In the genomic region with DNA sequence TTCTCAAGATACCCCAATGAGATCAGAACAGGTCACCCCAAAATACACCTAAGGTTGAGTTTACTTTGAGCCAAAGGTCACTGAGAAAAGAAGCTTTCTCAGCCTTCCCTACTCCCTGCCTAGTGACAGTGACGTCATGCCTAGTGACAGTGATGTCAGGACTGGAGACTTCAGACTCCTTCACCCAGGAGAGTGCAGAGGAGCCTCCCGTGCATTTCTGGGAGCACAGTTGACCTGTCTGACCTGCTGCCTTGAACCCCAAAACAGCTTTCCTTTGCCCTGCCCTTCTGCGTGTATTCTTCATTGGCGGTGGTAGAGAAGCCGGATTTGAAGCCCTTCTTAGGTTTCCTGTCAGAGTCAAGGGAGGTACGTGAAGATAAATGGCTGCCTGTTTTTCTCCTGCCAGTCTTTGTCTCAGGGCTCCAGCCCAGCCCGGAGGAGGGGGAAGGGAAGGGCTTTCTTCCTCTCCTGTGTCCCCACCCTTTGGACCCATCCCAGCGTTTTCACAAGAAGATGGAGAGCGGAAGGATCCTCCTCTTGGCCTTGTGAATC, we compare ENCODE assay signal across 11 mouse cellular contexts. TPM values are rescaled to one million over a fixed set of nuclear protein-coding genes. Genes with fewer than 3 reads are reported as not detected.
A peak's percentile ranks its signal among the peaks of the same experiment; 100 is the strongest.
DNase-seq lines count a peak whose midpoint lies in the region; ATAC-seq and TF ChIP-seq lines count a peak whose summit lies in the region.
"Had no signal": no experiment of that assay in that cellular context is flagged by ENCODE, and none has a peak within 500 bp of the region (broad histone marks: within the 10 kb centered on the region; RNA-seq: fewer than 3 reads in every experiment).

No protein-coding gene starts in this region.

- DNase-seq in spleen, adult 2 months (ENCODE audit: low read depth in 1 of 2, low spot score in 2 of 2): no peak
- DNase-seq in spleen, postnatal 14 days (ENCODE audit: low spot score in 2 of 2): no peak
- peak; percentile 99 for DNase-seq in heart, adult 11 months
- DNase-seq in stomach, postnatal 0 days (ENCODE audit: low spot score): no peak
- DNase-seq in hindbrain, postnatal 0 days (ENCODE audit: low spot score): no peak

- H3K4me1 ChIP-seq in spleen, adult 2 months (ENCODE audit: control insufficient read depth, insufficient read depth, insufficient read length): peaks cover 12% of the 10 kb centered on the region; the same call in 1 of the 2 replicates
- H3K4me1 ChIP-seq in kidney, embryonic 16.5 days (ENCODE audit: insufficient read depth, low read length): peaks cover 26% of the 10 kb centered on the region
- H3K4me1 ChIP-seq in stomach, postnatal 0 days (replicated peaks; ENCODE audit: control insufficient read depth, insufficient read depth): peaks cover 9% of the 10 kb centered on the region; the same call in 1 of the 2 replicates
- peaks cover 4% of the 10 kb centered on the region; the same call in 1 of the 2 replicates for H3K4me1 ChIP-seq in intestine, postnatal 0 days (replicated peaks; ENCODE audit: control insufficient read depth, insufficient read depth, low read length)
- peaks cover 35% of the 10 kb centered on the region for H3K4me1 ChIP-seq in hindbrain, embryonic 13.5 days (replicated peaks)
- peaks cover 13% of the 10 kb centered on the region for H3K4me1 ChIP-seq in hindbrain, postnatal 0 days (ENCODE audit: insufficient read depth, low read length)

- H3K27ac ChIP-seq in spleen, adult 2 months (ENCODE audit: insufficient read depth, low read length): peak overlapping the region; percentile 64
- peak overlapping the region; percentile 32 for H3K27ac ChIP-seq in kidney, embryonic 16.5 days (ENCODE audit: low read length)
- H3K27ac ChIP-seq in stomach, postnatal 0 days (replicated peaks): peak overlapping the region; percentile 49; the same call in 1 of the 2 replicates
- H3K27ac ChIP-seq in intestine, postnatal 0 days (ENCODE audit: low read depth, low read length): no peak overlapping the region
- no peak overlapping the region; the same call in 1 of the 2 replicates for H3K27ac ChIP-seq in hindbrain, embryonic 13.5 days
- no peak overlapping the region for H3K27ac ChIP-seq in hindbrain, postnatal 0 days
- H3K27ac ChIP-seq: limb, embryonic 13.5 days had no signal

- 0 out of 2 replicates have a peak, but pooled peaks have one; percentile 10 for ATAC-seq in kidney, embryonic 16.5 days (ENCODE audit: low FRiP score, low TSS enrichment)
- ATAC-seq in stomach, postnatal 0 days (ENCODE audit: low FRiP score, low TSS enrichment): peak; percentile 16; the same call in 1 of the 2 replicates
- ATAC-seq in intestine, postnatal 0 days: no peak
- ATAC-seq in hindbrain, embryonic 13.5 days (ENCODE audit: low FRiP score): no peak
- ATAC-seq in hindbrain, postnatal 0 days: no peak

- H3K4me2 ChIP-seq in kidney, embryonic 16.5 days (replicated peaks; ENCODE audit: low read depth, low read length): no peak overlapping the region
- no peak overlapping the region for H3K4me2 ChIP-seq in stomach, postnatal 0 days (replicated peaks; ENCODE audit: low read depth)
- no peak overlapping the region for H3K4me2 ChIP-seq in intestine, postnatal 0 days (replicated peaks; ENCODE audit: low read depth)
- no peak overlapping the region for H3K4me2 ChIP-seq in hindbrain, embryonic 13.5 days
- no peak overlapping the region for H3K4me2 ChIP-seq in hindbrain, postnatal 0 days (ENCODE audit: low read depth, low read length)
- H3K4me2 ChIP-seq: embryonic facial prominence, embryonic 15.5 days; limb, embryonic 13.5 days had no signal

- H3K9ac ChIP-seq in kidney, embryonic 16.5 days (replicated peaks; ENCODE audit: low read length): no peak overlapping the region
- no peak overlapping the region for H3K9ac ChIP-seq in stomach, postnatal 0 days (ENCODE audit: low read length)
- H3K9ac ChIP-seq in intestine, postnatal 0 days (ENCODE audit: low read depth, low read length): no peak overlapping the region
- H3K9ac ChIP-seq in hindbrain, embryonic 13.5 days: no peak overlapping the region
- no peak overlapping the region for H3K9ac ChIP-seq in hindbrain, postnatal 0 days (replicated peaks; ENCODE audit: low read length)
- H3K9ac ChIP-seq: embryonic facial prominence, embryonic 15.5 days; limb, embryonic 13.5 days had no signal

- TF ChIP-seq EP300 in stomach, postnatal 0 days (optimal IDR thresholded peaks at IDR 0.05): no peak

- no peak overlapping the region for H3K4me3 ChIP-seq in spleen, adult 2 months (ENCODE audit: extremely low read depth, insufficient read depth, insufficient read length)
- H3K4me3 ChIP-seq in kidney, embryonic 16.5 days (ENCODE audit: low read length): no peak overlapping the region
- no peak overlapping the region for H3K4me3 ChIP-seq in stomach, postnatal 0 days (ENCODE audit: low read depth, low read length)
- H3K4me3 ChIP-seq in intestine, postnatal 0 days (ENCODE audit: low read depth, low read length): no peak overlapping the region
- H3K4me3 ChIP-seq in hindbrain, embryonic 13.5 days: no peak overlapping the region
- no peak overlapping the region for H3K4me3 ChIP-seq in hindbrain, postnatal 0 days (ENCODE audit: low read length)
- H3K4me3 ChIP-seq: embryonic facial prominence, embryonic 15.5 days; limb, embryonic 13.5 days had no signal

- H3K27me3 ChIP-seq in spleen, adult 2 months (ENCODE audit: control insufficient read depth, insufficient read depth, low read length): no peaks in the 10 kb centered on the region
- H3K27me3 ChIP-seq in kidney, embryonic 16.5 days (ENCODE audit: insufficient read depth, low read length): no peaks in the 10 kb centered on the region
- no peaks in the 10 kb centered on the region for H3K27me3 ChIP-seq in stomach, postnatal 0 days (ENCODE audit: control insufficient read depth, insufficient read depth, low read length)
- no peaks in the 10 kb centered on the region for H3K27me3 ChIP-seq in intestine, postnatal 0 days (replicated peaks; ENCODE audit: control insufficient read depth, insufficient read depth, low read length)
- H3K27me3 ChIP-seq in hindbrain, embryonic 13.5 days: no peaks in the 10 kb centered on the region; the same call in 1 of the 2 replicates
- no peaks in the 10 kb centered on the region for H3K27me3 ChIP-seq in hindbrain, postnatal 0 days (ENCODE audit: insufficient read depth, low read length)
- H3K27me3 ChIP-seq: embryonic facial prominence, embryonic 15.5 days; limb, embryonic 13.5 days had no signal

- no peaks in the 10 kb centered on the region for H3K36me3 ChIP-seq in spleen, adult 2 months (ENCODE audit: control insufficient read depth, insufficient read depth, low read length)
- no peaks in the 10 kb centered on the region for H3K36me3 ChIP-seq in kidney, embryonic 16.5 days (ENCODE audit: insufficient read depth, low read length)
- H3K36me3 ChIP-seq in stomach, postnatal 0 days (ENCODE audit: control insufficient read depth, insufficient read depth, low read length): no peaks in the 10 kb centered on the region
- H3K36me3 ChIP-seq in intestine, postnatal 0 days (ENCODE audit: control insufficient read depth, insufficient read depth): no peaks in the 10 kb centered on the region
- peaks cover 5% of the 10 kb centered on the region for H3K36me3 ChIP-seq in hindbrain, embryonic 13.5 days
- H3K36me3 ChIP-seq in hindbrain, postnatal 0 days (ENCODE audit: insufficient read depth, low read length): no peaks in the 10 kb centered on the region

- H3K9me3 ChIP-seq in kidney, embryonic 16.5 days (ENCODE audit: low read length): no peaks in the 10 kb centered on the region
- no peaks in the 10 kb centered on the region for H3K9me3 ChIP-seq in stomach, postnatal 0 days (ENCODE audit: control insufficient read depth, low read length)
- H3K9me3 ChIP-seq in intestine, postnatal 0 days (ENCODE audit: control insufficient read depth): no peaks in the 10 kb centered on the region
- H3K9me3 ChIP-seq in hindbrain, embryonic 13.5 days: no peaks in the 10 kb centered on the region
- H3K9me3 ChIP-seq in hindbrain, postnatal 0 days (ENCODE audit: low read length): no peaks in the 10 kb centered on the region
- H3K9me3 ChIP-seq: embryonic facial prominence, embryonic 15.5 days; G1E; limb, embryonic 13.5 days had no signal

- TF ChIP-seq CTCF in spleen, adult 2 months (IDR thresholded peaks at IDR 0.05; ENCODE audit: extremely low read depth, insufficient read depth, insufficient read length, insufficient replicate concordance): no peak
- no peak for TF ChIP-seq CTCF in stomach, postnatal 0 days (IDR thresholded peaks at IDR 0.05; ENCODE audit: low read depth)
- no peak for TF ChIP-seq CTCF in intestine, postnatal 0 days (IDR thresholded peaks at IDR 0.05; ENCODE audit: low read depth)
- no peak for TF ChIP-seq CTCF in hindbrain, postnatal 0 days (IDR thresholded peaks at IDR 0.05; ENCODE audit: low read depth)

- WGBS in spleen, adult 2 months: 33% methylated on average over 9 of the region's 9 CpGs
- WGBS in kidney, embryonic 16.5 days: 37% methylated on average over 9 of the region's 9 CpGs
- WGBS in stomach, postnatal 0 days: 36% methylated on average over 9 of the region's 9 CpGs
- 54% methylated on average over 9 of the region's 9 CpGs for WGBS in intestine, postnatal 0 days
- WGBS in hindbrain, embryonic 13.5 days: 70% methylated on average over 9 of the region's 9 CpGs
- 60% methylated on average over 9 of the region's 9 CpGs for WGBS in hindbrain, postnatal 0 days

- no peak for TF ChIP-seq POLR2A in spleen, adult 2 months (IDR thresholded peaks at IDR 0.05; ENCODE audit: low read depth, low read length)

RNA-seq across cellular contexts. Expression of a gene that starts 3.5 kb away (rescaled TPM):
- polyA plus RNA-seq in spleen, adult 2 months (2012; rRNA removed): 45.8 and 57.9 TPM in 2 replicates
- 36.2 and 37.4 TPM in 2 replicates for polyA plus RNA-seq in kidney, embryonic 16.5 days (2015; fragmentation: Nextera tagmentation; extraction: Ambion mirVana)
- polyA plus RNA-seq in stomach, postnatal 0 days (2015; fragmentation: Nextera tagmentation; extraction: Ambion mirVana): 24.3 and 24.4 TPM in 2 replicates
- polyA plus RNA-seq in intestine, postnatal 0 days (2015; fragmentation: Nextera tagmentation; extraction: Ambion mirVana): 39.4 and 44.9 TPM in 2 replicates
- 27.9 and 29.3 TPM in 2 replicates for polyA plus RNA-seq in hindbrain, embryonic 13.5 days (2015; fragmentation: Nextera tagmentation; extraction: Ambion mirVana)
- total RNA-seq in hindbrain, postnatal 0 days (2014; rRNA removed): 37.7 and 46.2 TPM in 2 replicates
- polyA plus RNA-seq in hindbrain, postnatal 0 days (2015; fragmentation: Nextera tagmentation; extraction: Ambion mirVana): 25.3 and 26.6 TPM in 2 replicates

RNA-seq across cellular contexts. Expression of a gene that starts 9.2 kb away (rescaled TPM):
- polyA plus RNA-seq in spleen, adult 2 months (2012; rRNA removed): 20.6 and 25.8 TPM in 2 replicates
- polyA plus RNA-seq in kidney, embryonic 16.5 days (2015; fragmentation: Nextera tagmentation; extraction: Ambion mirVana): 5.3 and 6.7 TPM in 2 replicates
- 13.2 and 13.8 TPM in 2 replicates for polyA plus RNA-seq in stomach, postnatal 0 days (2015; fragmentation: Nextera tagmentation; extraction: Ambion mirVana)
- polyA plus RNA-seq in intestine, postnatal 0 days (2015; fragmentation: Nextera tagmentation; extraction: Ambion mirVana): 6.0 and 7.1 TPM in 2 replicates
- 23.2 and 24.8 TPM in 2 replicates for polyA plus RNA-seq in hindbrain, embryonic 13.5 days (2015; fragmentation: Nextera tagmentation; extraction: Ambion mirVana)
- total RNA-seq in hindbrain, postnatal 0 days (2014; rRNA removed): 66.1 and 75.6 TPM in 2 replicates
- polyA plus RNA-seq in hindbrain, postnatal 0 days (2015; fragmentation: Nextera tagmentation; extraction: Ambion mirVana): 33.9 and 35.6 TPM in 2 replicates

Comparison
In these comparisons a context has a peak if more than half of its experiments do, and no peak if none do; other contexts are left out.
1. H3K27ac ChIP-seq: peak in spleen, adult 2 months (single experiment), kidney, embryonic 16.5 days (single experiment) and stomach, postnatal 0 days (single experiment); none in intestine, postnatal 0 days (single experiment), hindbrain, embryonic 13.5 days (single experiment) and hindbrain, postnatal 0 days (single experiment).
2. ATAC-seq: peak in kidney, embryonic 16.5 days (single experiment) and stomach, postnatal 0 days (single experiment); none in intestine, postnatal 0 days (single experiment), hindbrain, embryonic 13.5 days (single experiment) and hindbrain, postnatal 0 days (single experiment).